Mouse (Mus musculus) gastrocnemius, postnatal 10 days (tissue): ENCODE measurements around the gene Tnfaip6. TPM values are rescaled to one million over a fixed set of nuclear protein-coding genes. Genes with fewer than 3 reads are reported as not detected.
"Not testable (repeated sequence)": the region's sequence is repeated elsewhere in the genome, so short reads cannot be mapped to it uniquely, and the experiment has no call there.

Experiments used
- DNase-seq: peaks from one replicate; pipeline ENCODE4 v3.0.0; 2021; ENCODE audit warnings: mixed read lengths
- long read RNA-seq, 2 experiments: library from polyadenylated mRNA; stranded (forward); transcript quantifications; one replicate each; pipeline ENCODE4 v2.0.0; 2021
- total RNA-seq, 2 experiments: library from RNA; stranded (reverse); gene quantifications; 2 replicates each; pipeline ENCODE4 v1.2.3; 2021

Gene Tnfaip6
- total RNA-seq: 1 to 10 TPM; 4.5 to 5.2 TPM
- long read RNA-seq, experiment 1, transcript Tnfaip6-201 (6 exons, 1,710 nt): major isoform, 13 of 14 reads
- long read RNA-seq, experiment 1, partial matches to known transcripts: 1 of 14 reads
- long read RNA-seq, experiment 1, other reads (novel, unspliced or antisense): 0 of 14 reads
- long read RNA-seq, experiment 2, partial matches to known transcripts: 0 of 2 reads
- long read RNA-seq, experiment 2, other reads (novel, unspliced or antisense): 0 of 2 reads

DNA sequence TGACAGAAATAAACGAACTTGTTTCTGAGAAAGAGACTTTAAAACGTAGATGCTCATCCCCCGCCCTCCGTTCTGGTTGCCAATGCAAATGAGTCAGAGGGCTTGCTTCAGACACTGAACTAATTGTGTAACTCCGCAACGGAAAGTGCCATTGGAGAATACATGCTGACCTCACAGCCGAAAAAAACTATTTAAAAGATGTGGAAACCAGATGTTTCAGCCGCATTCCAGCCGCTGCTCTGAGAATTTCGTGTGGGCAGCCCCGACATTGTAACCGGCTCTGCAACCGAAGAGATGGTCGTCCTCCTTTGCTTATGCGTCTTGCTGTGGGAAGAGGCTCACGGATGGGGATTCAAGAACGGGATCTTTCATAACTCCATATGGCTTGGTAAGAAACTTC lies at the start of gene Tnfaip6:
Tnfaip6 (plus strand) TSS at position 128 of the 400 bp plus-strand sequence.
- DNase-seq: peak; percentile 48

DNA sequence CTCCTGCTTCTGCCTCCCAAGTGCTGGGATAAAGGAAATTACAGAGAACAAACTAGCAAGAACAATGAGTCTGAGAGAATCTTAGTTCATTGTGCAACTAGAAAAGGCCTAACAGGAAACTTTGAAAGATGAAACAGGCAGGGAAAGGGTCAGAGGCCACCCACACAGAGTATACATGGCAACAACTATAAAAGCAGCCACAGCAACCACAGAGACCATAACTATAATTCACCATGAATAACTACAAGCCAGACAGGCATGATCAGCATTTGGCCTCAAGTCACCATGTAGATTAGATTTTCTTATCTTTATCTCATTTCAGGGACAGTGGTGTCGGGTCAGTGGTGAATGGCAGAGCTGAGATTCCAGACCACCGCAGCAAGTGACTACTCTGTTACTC lies 48.2 kb upstream of the Tnfaip6 start:
- no peak for DNase-seq

DNA sequence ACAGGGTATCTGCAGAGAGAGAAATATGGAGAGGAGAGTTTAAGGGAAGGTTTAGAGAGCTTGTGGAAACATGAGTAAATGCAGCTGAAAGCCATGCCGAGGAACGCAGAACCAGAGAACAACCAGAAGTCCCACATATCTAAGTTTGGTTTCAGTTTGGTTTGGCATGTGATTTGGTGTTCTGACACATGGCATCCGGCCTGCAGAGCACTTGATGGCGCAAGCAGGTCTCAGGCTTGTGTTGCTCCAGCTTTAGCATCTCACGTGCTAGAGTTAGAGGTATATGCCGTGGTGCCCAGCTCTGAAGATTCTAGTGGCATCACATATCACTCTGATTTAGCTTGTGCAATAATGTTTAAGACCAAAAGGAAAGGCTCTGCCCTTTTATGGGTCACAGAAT lies 46.4 kb upstream of the Tnfaip6 start:
- no peak for DNase-seq

DNA sequence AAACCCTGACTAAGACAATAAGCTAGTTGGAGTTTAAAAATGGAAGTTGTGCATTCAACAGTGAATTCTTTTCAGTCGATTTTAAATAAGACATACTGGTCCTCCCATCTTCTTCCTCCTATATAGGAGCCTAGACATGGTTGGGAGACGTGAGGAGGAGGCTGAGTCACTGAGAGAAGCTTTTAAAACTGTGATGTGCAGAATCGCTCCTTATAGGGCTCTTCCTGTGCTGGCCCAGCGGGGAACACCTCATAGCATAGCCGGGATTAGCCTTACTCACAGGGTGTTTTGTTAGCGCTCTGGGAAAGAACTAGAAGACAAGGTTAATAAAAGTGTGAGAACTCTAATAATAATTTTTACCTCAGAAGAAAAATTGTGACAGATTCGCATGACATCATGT lies 37.8 kb upstream of the Tnfaip6 start:
- no peak for DNase-seq

DNA sequence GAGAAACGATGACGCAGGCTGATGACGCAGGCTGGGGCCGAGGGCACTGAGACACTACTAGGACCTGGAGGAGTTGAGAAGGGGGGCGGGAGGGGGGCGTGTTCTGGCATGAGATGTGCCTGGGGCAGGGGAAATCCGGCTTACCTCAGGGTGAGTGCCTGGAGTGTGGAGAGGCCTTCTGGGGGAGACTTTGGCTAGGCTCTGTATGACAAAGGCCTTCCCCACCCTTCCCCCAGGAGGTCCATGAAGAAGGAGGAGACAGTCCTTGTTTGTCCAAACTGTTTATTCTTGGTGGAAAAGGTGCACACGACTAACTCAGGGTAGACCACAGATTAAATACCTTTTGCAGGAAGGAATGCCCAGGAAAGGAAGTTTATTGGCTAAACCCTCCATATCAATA lies 36.3 kb upstream of the Tnfaip6 start:
- DNase-seq: no peak

DNA sequence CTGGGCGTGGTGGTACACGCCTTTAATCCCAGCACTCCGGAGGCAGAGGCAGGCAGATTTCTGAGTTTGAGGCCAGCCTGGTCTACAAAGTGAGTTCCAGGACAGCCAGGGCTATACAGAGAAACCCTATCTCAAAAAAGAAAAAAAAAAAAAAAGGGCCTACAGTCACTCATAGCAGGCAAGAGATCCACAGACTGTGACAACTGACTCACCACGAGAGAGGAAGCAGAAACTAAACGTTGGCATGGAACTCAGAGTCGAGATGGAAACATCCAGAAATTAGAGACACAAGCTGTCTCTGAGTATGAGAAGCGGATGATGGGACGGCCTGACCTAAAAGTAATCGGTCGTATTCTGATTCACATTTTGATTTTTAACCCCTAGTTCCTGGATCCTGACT lies 35.5 kb upstream of the Tnfaip6 start:
- not testable (repeated sequence) for DNase-seq

DNA sequence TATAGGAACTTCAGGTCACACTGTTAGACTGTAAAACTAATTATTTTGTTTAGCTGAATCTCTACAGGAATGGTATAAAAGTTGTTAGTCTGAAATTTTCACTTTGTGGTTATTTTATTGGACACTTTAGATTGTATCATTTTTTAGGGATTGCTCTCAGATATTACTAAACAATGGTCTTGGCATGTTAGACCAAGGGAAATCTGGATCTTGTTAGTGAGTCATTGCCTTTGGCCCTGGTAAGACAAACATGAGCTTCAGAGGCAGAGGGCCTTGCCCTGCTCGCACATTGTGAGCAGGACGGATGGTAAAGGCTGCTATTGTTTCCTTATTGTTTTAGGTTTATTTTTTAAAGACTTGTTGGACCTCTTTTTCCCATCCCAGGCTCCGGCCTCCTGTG lies 31.4 kb upstream of the Tnfaip6 start:
- DNase-seq: no peak

DNA sequence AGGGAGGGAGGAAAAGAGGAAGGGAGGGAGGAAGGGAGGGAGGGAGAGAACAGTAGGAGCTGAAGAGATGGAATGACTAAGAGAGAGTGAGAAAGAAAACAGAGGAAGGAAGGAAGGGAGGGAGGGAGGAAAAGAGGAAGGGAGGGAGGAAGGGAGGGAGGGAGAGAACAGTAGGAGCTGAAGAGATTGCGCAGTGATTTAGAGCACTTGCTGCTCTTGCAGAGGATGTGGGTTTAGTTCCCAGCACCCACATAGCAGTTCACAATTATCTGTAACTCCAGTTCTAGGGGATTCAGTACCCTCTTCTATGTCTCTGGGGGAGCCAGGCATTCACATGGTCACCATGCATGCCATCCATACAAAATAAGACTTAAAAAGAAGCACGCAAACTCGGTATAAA lies 26.0 kb upstream of the Tnfaip6 start:
- not testable (repeated sequence) for DNase-seq

DNA sequence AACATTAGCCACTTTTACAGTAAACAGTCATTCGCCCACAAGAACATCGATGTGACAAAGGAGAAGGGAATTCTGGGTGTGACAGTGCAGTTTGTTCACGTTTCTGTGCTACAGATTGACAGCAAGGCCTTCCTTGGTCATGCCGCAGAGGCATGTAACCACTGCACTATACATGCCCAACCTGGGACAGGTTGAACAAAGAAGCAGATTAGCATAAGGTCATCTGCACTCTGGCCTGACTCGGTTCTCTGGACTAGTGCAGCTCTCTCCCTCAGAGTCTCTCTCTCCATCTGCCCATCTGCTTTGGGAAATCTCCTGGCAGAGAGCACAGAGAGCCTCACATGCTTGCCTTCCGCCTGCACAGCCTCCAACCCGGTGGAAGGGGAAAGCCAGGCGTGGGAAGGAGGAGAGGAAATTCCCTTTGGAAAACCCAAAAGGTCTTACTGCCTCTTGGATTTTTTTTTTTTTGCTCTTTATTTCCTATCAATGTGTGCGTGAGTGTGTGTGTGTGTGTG lies 24.4 kb upstream of the Tnfaip6 start:
- DNase-seq: peak; percentile 17

DNA sequence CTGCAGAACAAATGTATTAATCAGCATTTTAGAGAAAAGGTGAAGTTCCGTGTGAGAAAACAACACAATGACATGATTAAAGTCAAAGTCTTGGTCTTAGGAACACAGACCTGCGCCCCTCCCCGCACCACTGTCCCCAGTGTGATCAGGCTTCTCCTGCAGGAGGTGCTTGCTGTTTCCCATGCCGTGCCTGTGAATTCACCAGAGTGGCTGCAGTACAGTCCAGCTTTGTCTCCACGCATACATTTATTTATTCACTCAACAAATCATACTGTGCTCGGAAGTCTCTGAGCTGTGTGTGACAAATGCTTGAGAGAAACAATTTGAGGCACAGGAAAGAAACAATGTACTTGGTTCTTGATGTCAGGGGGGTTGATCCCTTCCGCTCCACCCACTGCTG lies 21.4 kb upstream of the Tnfaip6 start:
- DNase-seq: no peak

DNA sequence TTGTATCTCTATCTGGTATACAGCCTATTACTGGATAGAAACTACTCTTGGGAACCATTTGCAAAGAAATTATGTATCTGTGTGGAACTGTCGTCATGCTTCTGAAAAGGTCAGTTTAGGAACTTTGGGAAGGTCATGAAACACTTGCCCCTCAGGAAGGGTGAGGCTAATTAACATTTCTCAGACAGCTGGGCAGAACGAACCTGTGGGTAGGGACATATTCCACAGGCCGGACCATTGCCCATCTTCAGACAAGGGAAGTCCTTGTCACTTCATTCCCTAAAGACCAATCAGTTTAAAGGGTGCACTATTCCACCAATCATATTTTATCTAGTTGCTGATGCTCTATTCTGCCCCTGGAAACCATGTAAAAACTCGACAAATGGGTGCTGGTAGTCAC lies 10.7 kb upstream of the Tnfaip6 start:
- DNase-seq: no peak

DNA sequence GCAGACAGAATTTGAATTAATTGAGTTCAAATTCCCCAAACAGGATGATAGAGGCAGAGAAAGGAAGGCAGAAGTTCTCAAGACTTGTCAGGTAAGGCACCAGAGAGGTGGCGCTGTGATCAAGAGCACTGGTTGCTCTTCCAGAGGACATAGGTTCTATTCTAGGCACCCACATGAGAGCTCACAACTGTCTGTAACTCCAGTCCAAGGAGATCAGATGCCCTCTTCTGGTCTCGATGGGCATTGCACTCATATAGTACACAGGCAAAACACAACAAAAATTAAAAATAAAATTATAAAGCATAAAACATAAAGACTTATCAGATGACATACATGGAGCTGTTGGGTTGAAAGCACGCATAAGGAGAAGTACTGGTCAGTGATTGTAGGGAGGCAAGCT lies 8.4 kb upstream of the Tnfaip6 start:
- DNase-seq: no peak

DNA sequence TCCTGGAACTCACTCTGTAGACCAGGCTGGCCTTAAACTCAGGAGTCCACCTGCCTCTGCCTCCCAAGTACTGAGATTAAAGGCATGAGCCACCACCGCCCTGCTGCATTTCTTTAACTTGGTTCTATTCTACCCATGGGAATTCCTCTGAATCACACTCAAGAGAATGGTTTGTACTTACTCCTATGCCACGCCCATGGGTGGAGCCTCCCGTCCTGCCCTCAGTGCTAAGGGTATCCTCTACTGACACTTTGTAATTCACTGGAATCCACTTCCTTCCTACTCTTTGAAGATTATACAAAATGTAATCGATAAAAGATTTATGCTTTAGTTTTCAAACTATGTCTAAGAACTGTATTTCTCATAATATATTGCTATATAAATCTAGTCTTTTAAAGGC lies 6.3 kb upstream of the Tnfaip6 start:
- no peak for DNase-seq

DNA sequence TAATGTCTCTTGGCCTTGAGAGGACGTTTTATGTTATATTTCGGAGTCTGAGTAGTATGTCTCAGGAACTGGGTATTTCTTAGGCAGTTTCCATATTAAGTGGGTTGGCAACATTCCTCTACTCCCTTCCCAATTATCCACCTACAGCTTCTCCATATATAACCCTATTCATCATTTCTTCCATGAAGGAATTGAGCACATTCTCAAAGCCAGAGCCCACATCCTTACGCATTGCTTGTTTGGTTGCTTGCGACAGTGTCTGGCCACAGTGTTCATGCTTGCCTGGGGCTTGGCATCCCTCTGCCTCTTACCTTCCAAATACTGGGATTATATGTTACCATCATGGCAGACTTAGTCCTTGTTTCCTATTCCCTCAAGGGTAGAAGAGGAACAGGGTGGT lies 3.2 kb upstream of the Tnfaip6 start:
- no peak for DNase-seq

DNA sequence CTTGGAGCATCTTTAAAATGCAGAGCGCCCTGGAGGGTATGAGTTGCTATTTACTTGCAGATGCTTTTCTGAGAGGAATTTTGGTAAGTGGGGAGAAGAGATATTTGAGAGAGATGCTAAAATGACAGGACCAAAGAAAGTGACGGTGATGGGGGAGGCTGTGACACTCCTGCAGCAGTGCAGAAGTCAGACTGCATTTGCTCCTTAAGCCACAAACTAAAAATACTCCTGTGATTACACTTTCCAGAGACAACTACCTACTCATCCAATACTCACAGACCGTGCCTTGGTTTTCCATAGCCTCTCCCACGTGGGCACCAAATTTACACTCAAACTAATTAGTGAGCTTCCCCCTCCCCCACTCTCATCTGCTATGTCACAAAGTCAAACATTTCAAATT lies 2.7 kb upstream of the Tnfaip6 start:
- no peak for DNase-seq

DNA sequence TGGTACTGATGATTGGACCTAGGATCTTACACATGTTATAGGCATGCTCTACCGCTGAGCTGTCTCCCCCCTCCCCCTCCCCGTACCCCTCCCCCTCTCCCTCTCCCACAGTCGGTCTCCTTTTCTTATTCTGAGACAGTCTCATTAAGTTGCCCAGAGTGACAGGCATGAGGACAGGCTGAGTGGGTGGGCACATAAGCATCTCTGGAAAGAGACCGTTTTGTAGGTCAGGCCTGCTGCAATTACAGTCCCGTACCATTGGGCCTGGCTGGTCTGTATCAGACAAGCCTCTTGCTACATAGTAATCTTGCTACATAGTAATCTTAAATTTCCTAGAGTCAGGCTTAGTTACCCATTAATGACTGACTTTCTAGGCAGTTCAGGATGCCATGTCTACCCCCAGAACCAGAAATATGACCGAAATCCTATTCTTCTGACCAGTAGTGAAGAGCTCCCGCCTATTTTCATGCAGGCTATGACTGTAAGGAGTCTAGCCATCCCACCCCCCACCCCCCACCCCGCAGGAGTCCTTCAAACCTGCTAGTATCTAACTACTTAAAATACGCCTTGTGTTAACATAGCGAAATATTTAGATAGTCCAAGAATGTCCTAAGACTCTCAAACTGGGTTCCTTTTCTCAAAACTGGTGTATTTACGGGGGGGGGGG lies 747 bp upstream of the Tnfaip6 start:
- no peak for DNase-seq

DNA sequence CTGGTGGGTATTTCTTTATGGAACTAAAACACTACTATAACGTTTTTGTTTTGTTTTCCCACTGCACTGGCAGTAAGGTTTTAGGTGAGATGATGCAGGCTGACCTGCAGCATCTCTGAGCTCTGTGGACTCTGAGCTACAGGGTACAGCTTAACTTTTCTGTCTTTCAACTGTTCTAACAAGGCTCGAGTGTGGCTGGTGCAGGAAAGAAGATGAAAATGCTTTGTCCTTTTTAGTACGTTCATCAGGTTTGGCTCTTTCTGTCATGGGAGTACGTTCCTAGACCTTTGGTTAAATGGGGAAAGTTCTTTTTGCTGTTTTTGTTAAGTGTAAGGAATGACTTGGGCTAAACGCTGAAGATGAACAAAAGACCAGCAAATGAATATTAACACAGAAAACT lies 749 bp downstream of the Tnfaip6 start:
- DNase-seq: no peak

DNA sequence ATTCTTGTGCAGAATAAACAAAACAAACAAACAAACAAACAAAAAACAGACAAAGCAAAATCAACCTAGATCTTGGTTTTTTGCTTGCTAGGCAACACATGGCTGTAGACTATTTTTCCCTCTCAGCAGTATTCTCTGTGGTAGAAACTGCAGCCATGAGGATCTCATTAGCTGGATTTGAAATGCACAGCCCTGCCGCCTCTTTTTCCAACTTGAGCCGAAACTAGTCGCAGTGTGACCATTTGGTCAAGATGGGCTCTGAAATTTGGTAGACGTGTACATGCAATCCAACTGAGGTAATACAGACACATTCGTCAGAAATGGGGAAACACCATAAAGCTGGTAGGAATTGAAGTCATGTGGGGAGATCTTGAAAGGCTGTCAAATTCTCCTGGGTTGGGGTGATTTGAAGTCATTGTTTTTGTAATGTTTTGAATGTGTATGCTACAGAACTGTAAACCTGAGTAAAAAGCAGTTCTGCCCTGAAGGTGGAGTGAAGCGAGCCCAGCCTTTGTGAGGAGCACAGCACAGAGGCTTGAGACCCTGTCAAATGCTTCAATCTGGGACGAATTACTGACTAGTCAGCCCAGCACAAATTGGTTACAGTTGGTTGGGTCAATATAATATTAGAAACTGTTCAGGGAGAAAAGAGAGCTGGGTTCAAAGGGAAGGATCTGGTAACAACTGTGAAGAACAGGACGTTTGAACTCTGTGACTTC lies 1.4 kb downstream of the Tnfaip6 start:
- DNase-seq: no peak

DNA sequence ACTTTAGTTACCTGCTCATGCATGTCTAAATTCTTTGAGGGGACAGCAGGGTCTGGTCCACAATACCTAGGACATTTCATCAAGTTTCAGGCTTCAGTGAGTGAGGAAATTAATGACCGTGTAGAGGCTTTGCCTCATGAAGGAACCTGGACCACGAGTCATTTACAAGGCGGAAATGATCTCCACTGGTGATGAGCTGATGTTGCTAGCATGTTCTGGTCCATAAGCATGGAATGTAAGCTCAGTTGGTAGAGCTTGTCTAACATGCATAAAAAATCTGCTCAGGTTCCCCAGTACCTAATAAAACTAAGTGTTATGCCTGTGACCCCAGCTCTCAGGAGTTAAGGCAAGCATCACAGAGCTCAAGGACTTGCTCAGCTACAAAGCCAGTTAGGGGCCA lies 4.3 kb downstream of the Tnfaip6 start:
- no peak for DNase-seq

DNA sequence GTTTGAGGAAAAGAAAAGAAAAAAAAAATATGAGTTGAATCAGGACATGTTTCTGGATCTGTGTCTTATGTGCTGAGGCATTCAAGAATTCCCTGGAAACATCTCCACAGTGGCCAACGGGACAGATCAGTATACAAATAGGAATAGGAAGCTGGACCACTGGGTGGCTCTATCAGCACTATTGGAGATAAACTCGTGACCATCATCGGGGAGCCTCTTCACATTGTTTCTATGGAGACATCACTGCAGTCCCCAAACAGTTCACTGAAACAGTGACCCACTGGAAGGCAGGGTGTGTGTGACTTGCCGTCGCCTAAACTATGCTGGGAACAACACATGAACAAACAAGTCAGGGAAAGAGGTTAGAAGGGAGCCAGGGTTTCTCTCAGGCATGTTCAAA lies 4.9 kb downstream of the Tnfaip6 start:
- no peak for DNase-seq

DNA sequence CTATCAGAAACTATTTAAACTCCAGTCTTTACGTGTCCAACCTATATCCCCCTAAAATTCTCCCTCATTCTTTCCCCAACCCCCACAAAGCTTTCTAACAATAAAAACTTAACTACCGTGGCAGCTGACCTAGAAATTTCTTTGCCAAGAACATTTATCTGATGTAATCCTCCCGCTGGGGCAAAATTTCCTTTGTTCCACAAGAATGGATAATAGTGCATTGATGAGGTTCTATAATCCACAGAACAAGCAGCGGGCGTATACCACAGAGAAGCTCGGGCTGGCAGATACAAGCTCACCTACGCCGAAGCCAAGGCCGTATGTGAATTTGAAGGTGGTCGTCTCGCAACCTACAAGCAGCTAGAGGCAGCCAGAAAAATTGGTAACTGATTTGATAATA lies 5.7 kb downstream of the Tnfaip6 start:
- no peak for DNase-seq

DNA sequence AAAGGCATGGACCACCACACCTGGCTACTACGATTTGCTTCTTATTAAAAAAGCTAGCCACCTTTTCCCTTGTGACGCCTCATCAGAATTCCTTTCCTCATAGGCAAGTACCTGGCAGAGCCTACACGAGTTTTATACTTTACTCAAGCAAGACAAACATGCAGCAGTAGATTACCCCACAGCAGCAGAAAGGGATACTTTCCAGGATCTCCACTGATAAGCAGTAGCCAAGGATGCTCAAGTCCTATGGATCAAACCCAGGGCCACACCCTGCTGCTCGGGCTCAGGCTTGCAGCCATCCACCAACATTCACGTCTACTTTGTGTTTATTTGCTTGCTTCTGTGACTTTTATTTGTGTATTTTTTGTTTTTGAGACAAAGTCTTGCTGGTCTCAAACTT lies 8.2 kb downstream of the Tnfaip6 start:
- no peak for DNase-seq

DNA sequence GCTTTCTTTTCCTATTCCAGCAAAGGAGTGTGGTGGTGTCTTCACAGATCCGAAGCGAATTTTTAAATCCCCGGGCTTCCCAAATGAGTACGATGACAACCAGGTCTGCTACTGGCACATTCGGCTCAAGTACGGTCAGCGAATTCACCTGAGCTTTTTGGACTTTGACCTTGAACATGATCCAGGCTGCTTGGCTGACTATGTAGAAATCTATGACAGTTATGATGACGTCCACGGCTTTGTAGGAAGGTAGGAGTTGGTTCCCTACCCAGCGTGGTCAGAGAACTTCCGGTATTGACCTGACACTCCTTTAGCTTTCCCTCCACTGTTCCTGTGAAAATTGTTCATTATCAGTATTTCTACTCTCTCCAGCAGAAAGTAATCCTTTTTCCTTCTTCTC lies 13.0 kb downstream of the Tnfaip6 start:
- no peak for DNase-seq

DNA sequence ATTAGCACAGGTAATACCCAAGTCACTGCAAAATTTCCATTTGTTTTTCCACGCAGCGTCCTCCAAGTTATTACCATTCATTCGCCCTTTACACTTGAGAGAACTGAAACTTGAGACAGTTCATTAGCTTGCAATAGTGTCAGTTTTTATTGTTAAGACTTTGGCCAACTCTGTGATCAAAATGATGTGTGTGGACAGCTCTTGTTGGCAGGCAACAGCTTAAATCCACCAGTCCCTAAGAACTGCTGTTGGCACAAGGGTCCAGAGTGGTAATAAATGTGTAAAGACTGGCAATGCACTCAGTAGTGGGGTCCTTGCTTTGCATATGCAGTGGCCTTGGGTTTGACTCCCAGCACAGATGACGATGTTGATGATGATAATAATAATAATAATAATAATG lies 14.5 kb downstream of the Tnfaip6 start:
- DNase-seq: no peak
